Mouse (Mus musculus) heart, embryonic 13.5 days (tissue): ENCODE results near the gene Myo1g. TPM values are rescaled to one million over a fixed set of nuclear protein-coding genes. Genes with fewer than 3 reads are reported as not detected.
A peak's percentile ranks its signal among the peaks of the same experiment; 100 is the strongest.
"Not testable (repeated sequence)": the region's sequence is repeated elsewhere in the genome, so short reads cannot be mapped to it uniquely, and the experiment has no call there.

ENCODE experiments used
- ATAC-seq: fragments of 200-750 bp; cut with Nextera tagmentation; 2 replicates; pipeline ENCODE4 v1.8.0; 2017; ENCODE audit warnings: moderate TSS enrichment; ENCODE audit not compliant: insufficient number of reproducible peaks, low FRiP score, low TSS enrichment; ENCODE audit errors: extremely low read depth
- H3K27ac ChIP-seq: fragments of 300-500 bp; sonication (generic); replicated peaks from 2 replicates; pipeline ENCODE4 v1.5.1; 2015; ENCODE audit warnings: moderate library complexity, mild to moderate bottlenecking, inconsistent platforms
- H3K27me3 ChIP-seq: fragments of 300-500 bp; sonication (generic); replicated peaks from 2 replicates; pipeline ENCODE4 v1.6.1; 2015; ENCODE audit warnings: mild to moderate bottlenecking, inconsistent platforms
- H3K36me3 ChIP-seq: fragments of 300-500 bp; sonication (generic); 2 replicates; pipeline ENCODE4 v1.6.1; 2015; ENCODE audit warnings: mild to moderate bottlenecking, inconsistent platforms
- H3K4me1 ChIP-seq: fragments of 300-500 bp; sonication (generic); 2 replicates; pipeline ENCODE4 v1.6.1; 2015; ENCODE audit warnings: inconsistent platforms
- H3K4me2 ChIP-seq: fragments of 300-500 bp; sonication (generic); 2 replicates; pipeline ENCODE4 v1.6.1; 2015; ENCODE audit warnings: inconsistent platforms, mild to moderate bottlenecking, moderate library complexity
- H3K4me3 ChIP-seq: fragments of 300-500 bp; sonication (generic); 2 replicates; pipeline ENCODE4 v1.5.1; 2015; ENCODE audit warnings: moderate library complexity, mild to moderate bottlenecking, inconsistent platforms
- H3K9ac ChIP-seq: fragments of 300-500 bp; sonication (generic); 2 replicates; pipeline ENCODE4 v1.6.1; 2015; ENCODE audit warnings: inconsistent platforms, mild to moderate bottlenecking, moderate library complexity
- H3K9me3 ChIP-seq: fragments of 300-500 bp; sonication (generic); 2 replicates; pipeline ENCODE4 v1.6.1; 2016; ENCODE audit warnings: inconsistent platforms
- WGBS: fragments of 180-500 bp; shearing (Covaris S2); methylation state at CpG from one replicate; pipeline ENCODE4 v1.1.7; 2015; ENCODE audit warnings: mixed read lengths; 5-methylcytosine and 5-hydroxymethylcytosine counted together
- polyA plus RNA-seq: library from polyadenylated mRNA; unstranded; fragments of >200 nt; fragmentation: Nextera tagmentation; extraction: Ambion mirVana; gene quantifications from 2 replicates; pipeline ENCODE4 v1.2.1, GENCODE M21; 2015

Gene Myo1g
- polyA plus RNA-seq, 1 experiment from 2014 or later, result 0.98 TPM

GRCm38 (mm10) chr11:6528186-6529006 is 7.6 kb upstream of the Myo1g start:
- H3K9me3 ChIP-seq, result 0 out of 2 replicates have a peak, but pooled peaks cover 2% of the 10 kb centered on the region
- under 1% methylated on average over 51 of the region's 51 CpGs for WGBS
- peak overlapping the region; percentile 67 for H3K4me3 ChIP-seq
- peak overlapping the region; percentile 91 for H3K9ac ChIP-seq
- ATAC-seq, result peak; percentile 97
- H3K27ac ChIP-seq, result peak overlapping the region; percentile 85
- peak overlapping the region; percentile 74 for H3K4me2 ChIP-seq
- H3K36me3 ChIP-seq, result peaks cover 33% of the 10 kb centered on the region
- H3K27me3 ChIP-seq, result no peaks in the 10 kb centered on the region
- peaks cover 23% of the 10 kb centered on the region for H3K4me1 ChIP-seq

GRCm38 (mm10) chr11:6527256-6528185 is 6.8 kb upstream of the Myo1g start:
- Histone ChIP-seq H3K27ac (peak overlapping the region; percentile 85), H3K9ac (peak overlapping the region; percentile 91), H3K4me3 (peak overlapping the region; percentile 67), H3K4me2 (peak overlapping the region; percentile 74), H3K9me3 (0 out of 2 replicates have a peak, but pooled peaks cover 2% of the 10 kb centered on the region), H3K36me3 (peaks cover 35% of the 10 kb centered on the region), H3K27me3 (no peaks in the 10 kb centered on the region), H3K4me1 (peaks cover 23% of the 10 kb centered on the region)
- ATAC-seq, result peak; percentile 20; the same call in 1 of the 2 replicates
- 15% methylated on average over 10 of the region's 10 CpGs for WGBS

- H3K9me3 ChIP-seq, H3K27me3 ChIP-seq, ATAC-seq: not testable (repeated sequence)
- H3K4me1 ChIP-seq, result peaks cover 23% of the 10 kb centered on the region
- peak overlapping the region; percentile 74 for H3K4me2 ChIP-seq
- peak overlapping the region; percentile 91 for H3K9ac ChIP-seq
- peak overlapping the region; percentile 67 for H3K4me3 ChIP-seq
- peaks cover 35% of the 10 kb centered on the region for H3K36me3 ChIP-seq
- WGBS, result 53% methylated on average over 12 of the region's 16 CpGs
- H3K27ac ChIP-seq, result peak overlapping the region; percentile 85; the same call in 1 of the 2 replicates
Measured at GRCm38 (mm10) chr11:6526526-6527255, 5.9 kb upstream of the Myo1g start.

GRCm38 (mm10) chr11:6525241-6525640 is 4.5 kb upstream of the Myo1g start:
- Histone ChIP-seq H3K4me3 (no peak overlapping the region), H3K4me2 (no peak overlapping the region), H3K9ac (no peak overlapping the region), H3K9me3 (no peaks in the 10 kb centered on the region), H3K27ac (no peak overlapping the region), H3K4me1 (peaks cover 23% of the 10 kb centered on the region), H3K27me3 (no peaks in the 10 kb centered on the region), H3K36me3 (peaks cover 35% of the 10 kb centered on the region)
- WGBS, result 94% methylated on average over 1 of the region's 1 CpGs
- ATAC-seq, result no peak

GRCm38 (mm10) chr11:6524880-6525238 is 4.1 kb upstream of the Myo1g start:
- Histone ChIP-seq H3K27me3 (no peaks in the 10 kb centered on the region), H3K9ac (no peak overlapping the region), H3K4me2 (no peak overlapping the region), H3K27ac (no peak overlapping the region), H3K9me3 (no peaks in the 10 kb centered on the region), H3K4me3 (no peak overlapping the region), H3K4me1 (peaks cover 23% of the 10 kb centered on the region), H3K36me3 (peaks cover 35% of the 10 kb centered on the region)
- WGBS, result 87% methylated on average over 4 of the region's 4 CpGs
- ATAC-seq, result no peak

GRCm38 (mm10) chr11:6524165-6524879 is 3.6 kb upstream of the Myo1g start:
- 90% methylated on average over 8 of the region's 8 CpGs for WGBS
- Histone ChIP-seq H3K9ac (no peak overlapping the region), H3K27ac (no peak overlapping the region), H3K36me3 (peaks cover 35% of the 10 kb centered on the region), H3K4me2 (no peak overlapping the region), H3K4me1 (peaks cover 23% of the 10 kb centered on the region), H3K27me3 (no peaks in the 10 kb centered on the region), H3K4me3 (no peak overlapping the region), H3K9me3 (no peaks in the 10 kb centered on the region)
- no peak for ATAC-seq

GRCm38 (mm10) chr11:6523662-6524088 is 2.9 kb upstream of the Myo1g start:
- Histone ChIP-seq H3K4me1 (peaks cover 19% of the 10 kb centered on the region), H3K27ac (no peak overlapping the region), H3K9me3 (no peaks in the 10 kb centered on the region), H3K4me2 (no peak overlapping the region), H3K36me3 (peaks cover 35% of the 10 kb centered on the region), H3K4me3 (no peak overlapping the region), H3K9ac (no peak overlapping the region), H3K27me3 (0 out of 2 replicates have a peak, but pooled peaks cover 3% of the 10 kb centered on the region)
- ATAC-seq, result no peak
- 43% methylated on average over 1 of the region's 1 CpGs for WGBS

- H3K4me2 ChIP-seq, result no peak overlapping the region
- no peaks in the 10 kb centered on the region for H3K9me3 ChIP-seq
- H3K36me3 ChIP-seq, result peaks cover 35% of the 10 kb centered on the region
- H3K4me1 ChIP-seq, result peaks cover 17% of the 10 kb centered on the region
- no peak overlapping the region for H3K9ac ChIP-seq
- no peak overlapping the region for H3K4me3 ChIP-seq
- 70% methylated on average over 9 of the region's 9 CpGs for WGBS
- H3K27me3 ChIP-seq, result 0 out of 2 replicates have a peak, but pooled peaks cover 4% of the 10 kb centered on the region
- ATAC-seq, result no peak
- no peak overlapping the region for H3K27ac ChIP-seq
Measured at GRCm38 (mm10) chr11:6522782-6523525, 2.2 kb upstream of the Myo1g start.

- no peak overlapping the region for H3K4me2 ChIP-seq
- 63% methylated on average over 11 of the region's 11 CpGs for WGBS
- H3K36me3 ChIP-seq, result peaks cover 13% of the 10 kb centered on the region
- H3K9ac ChIP-seq, result no peak overlapping the region
- no peak overlapping the region for H3K4me3 ChIP-seq
- H3K9me3 ChIP-seq, result no peaks in the 10 kb centered on the region
- H3K4me1 ChIP-seq, result peaks cover 6% of the 10 kb centered on the region; the same call in 1 of the 2 replicates
- 0 out of 2 replicates have a peak, but pooled peaks cover 4% of the 10 kb centered on the region for H3K27me3 ChIP-seq
- no peak for ATAC-seq
- no peak overlapping the region for H3K27ac ChIP-seq
Measured at GRCm38 (mm10) chr11:6519491-6520033, 1.2 kb downstream of the Myo1g start.
